Mouse (Mus musculus) brain, embryonic 14.5 days (tissue): Measurements from ENCODE around the gene a.

Source experiments
- CTCF ChIP-seq: fragments of 200-500 bp; IDR thresholded peaks from 2 replicates; pipeline ENCODE4 v1.5.1; 2012; ENCODE audit warnings: inconsistent platforms, mild to moderate bottlenecking, moderate library complexity, borderline replicate concordance; ENCODE audit not compliant: insufficient read depth, insufficient read length; ENCODE audit errors: extremely low read depth
- POLR2A ChIP-seq: fragments of 200-500 bp; IDR thresholded peaks from 2 replicates; pipeline ENCODE4 v1.6.1; 2012; ENCODE audit warnings: mild to moderate bottlenecking, inconsistent platforms, borderline replicate concordance; ENCODE audit not compliant: poor library complexity, insufficient read depth, insufficient read length, severe bottlenecking; ENCODE audit errors: extremely low read depth

DNA sequence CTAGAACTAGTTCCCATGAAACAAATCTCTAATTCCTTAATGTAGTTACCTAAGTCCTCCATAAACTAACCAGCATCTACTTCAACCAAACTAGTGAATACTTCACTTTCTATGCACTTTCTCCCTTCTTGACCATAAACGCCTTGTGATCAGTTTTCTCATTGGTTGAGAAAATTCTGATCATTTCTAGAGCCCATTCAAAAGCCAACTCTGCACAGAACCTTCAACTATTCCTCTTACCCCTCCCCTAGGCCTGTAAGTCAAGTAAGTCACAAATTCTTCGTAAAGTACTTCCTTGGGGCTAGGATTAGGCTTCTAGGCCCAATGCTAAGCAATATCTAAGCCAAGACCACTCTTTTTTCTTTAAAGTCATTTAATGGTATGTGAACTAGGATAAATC, 100.4 kb downstream of the a start:
- TF ChIP-seq CTCF (no peak), POLR2A (no peak)
